Mouse (Mus musculus) cerebellum, postnatal 4 days (tissue): ENCODE data around the gene Zfp2.

Experiments
- DNase-seq, 2 experiments: peaks; one replicate each; pipeline ENCODE4 v3.0.0; 2022; ENCODE audit warnings: low spot score in 2 of 2, mixed read lengths in 1 of 2

Gene Zfp2

GRCm38 (mm10) chr11:50915671-50916320 is at the start of gene Zfp2:
Gene Zfp2 (minus strand): TSS chr11:50916165.
- peak; percentile 85 to 90 for DNase-seq

- no peak for DNase-seq
Observed at GRCm38 (mm10) chr11:50964886-50965285, 48.9 kb upstream of the Zfp2 start.

GRCm38 (mm10) chr11:50953665-50954064 is 37.7 kb upstream of the Zfp2 start, which contains the start of gene Prop1:
Gene Prop1 (minus strand): TSS chr11:50953765.
- no peak for DNase-seq

GRCm38 (mm10) chr11:50952290-50952689 is 36.3 kb upstream of the Zfp2 start:
- DNase-seq = no peak

- DNase-seq = no peak
Observed at GRCm38 (mm10) chr11:50943506-50943905, 27.5 kb upstream of the Zfp2 start, which contains the start of gene 4933414I15Rik. Gene 4933414I15Rik (minus strand): TSS chr11:50943765.

- DNase-seq = no peak
Observed at GRCm38 (mm10) chr11:50942386-50942785, 26.4 kb upstream of the Zfp2 start.

- DNase-seq = peak in 1 of 2 experiments; percentile 22
Observed at GRCm38 (mm10) chr11:50939621-50940366, 23.8 kb upstream of the Zfp2 start.

GRCm38 (mm10) chr11:50938435-50938834 is 22.5 kb upstream of the Zfp2 start:
- DNase-seq = no peak

GRCm38 (mm10) chr11:50932040-50932439 is 16.1 kb upstream of the Zfp2 start:
- no peak for DNase-seq

- peak; percentile 61 to 82 for DNase-seq
Observed at GRCm38 (mm10) chr11:50931451-50931866, 15.5 kb upstream of the Zfp2 start, which contains the start of gene Zfp354b. Gene Zfp354b (minus strand): TSS chr11:50931633.

- DNase-seq = no peak
Observed at GRCm38 (mm10) chr11:50931021-50931420, 15.1 kb upstream of the Zfp2 start.

GRCm38 (mm10) chr11:50930469-50931014 is 14.6 kb upstream of the Zfp2 start:
- no peak for DNase-seq

- no peak for DNase-seq
Observed at GRCm38 (mm10) chr11:50914461-50914860, 1.5 kb downstream of the Zfp2 start.

- no peak for DNase-seq
Observed at GRCm38 (mm10) chr11:50913301-50913700, 2.7 kb downstream of the Zfp2 start.

GRCm38 (mm10) chr11:50908136-50908535 is 7.8 kb downstream of the Zfp2 start:
- DNase-seq = no peak

- no peak for DNase-seq
Observed at GRCm38 (mm10) chr11:50897359-50897758, 18.6 kb downstream of the Zfp2 start.

GRCm38 (mm10) chr11:50892441-50892840 is 23.5 kb downstream of the Zfp2 start:
- DNase-seq = no peak

- peak; percentile 75 to 85 for DNase-seq
Observed at GRCm38 (mm10) chr11:50887390-50888128, 28.4 kb downstream of the Zfp2 start, which contains the start of gene Zfp454. Gene Zfp454 (minus strand): TSS chr11:50887651.

- DNase-seq = peak in 1 of 2 experiments; percentile 3
Observed at GRCm38 (mm10) chr11:50886933-50887293, 29.1 kb downstream of the Zfp2 start.

- no peak for DNase-seq
Observed at GRCm38 (mm10) chr11:50886231-50886932, 29.6 kb downstream of the Zfp2 start.

GRCm38 (mm10) chr11:50883756-50884155 is 32.2 kb downstream of the Zfp2 start:
- DNase-seq = no peak
